Mouse (Mus musculus) myocyte (in vitro differentiated cells): ENCODE measurements around the gene Itgb5. TPM values are rescaled to one million over a fixed set of nuclear protein-coding genes. Genes with fewer than 3 reads are reported as not detected.

ENCODE experiments used
- H3K27me3 ChIP-seq: one replicate; pipeline ENCODE4 v1.6.1; 2011; ENCODE audit not compliant: control insufficient read depth, insufficient read depth, insufficient read length
- H3K36me3 ChIP-seq: one replicate; pipeline ENCODE4 v1.6.1; 2011; ENCODE audit not compliant: control insufficient read depth, insufficient read depth
- H3K4me2 ChIP-seq: one replicate; pipeline ENCODE4 v1.6.1; 2011; ENCODE audit warnings: low read depth, control low read depth
- H3K4me3 ChIP-seq: one replicate; pipeline ENCODE4 v1.5.1; 2011; ENCODE audit warnings: mild to moderate bottlenecking, control low read depth, moderate library complexity
- H3K79me2 ChIP-seq: one replicate; pipeline ENCODE4 v1.6.1; 2011; ENCODE audit not compliant: control insufficient read depth, insufficient read depth
- H3ac ChIP-seq: one replicate; pipeline ENCODE4 v1.6.1; 2011; ENCODE audit not compliant: control insufficient read depth, insufficient read length
- CEBPB ChIP-seq: IDR thresholded peaks from 2 replicates; pipeline ENCODE4 v1.6.1; 2011; ENCODE audit warnings: mild to moderate bottlenecking, moderate library complexity; ENCODE audit not compliant: poor library complexity, insufficient read depth, severe bottlenecking
- E2F4 ChIP-seq: IDR thresholded peaks from one replicate; pipeline ENCODE4 v1.6.1; 2011; ENCODE audit warnings: mild to moderate bottlenecking, control low read depth, moderate library complexity; ENCODE audit not compliant: insufficient read depth
- MAX ChIP-seq: IDR thresholded peaks from one replicate; pipeline ENCODE4 v1.6.1; 2011; ENCODE audit warnings: low read depth, mild to moderate bottlenecking, control low read depth
- MYOD1 ChIP-seq, 3 experiments: IDR thresholded peaks; one replicate each; pipeline ENCODE4 v1.6.1; 2011; ENCODE audit warnings: control low read depth in 2 of 3, low read depth in 2 of 3, mild to moderate bottlenecking in 2 of 3, moderate library complexity in 1 of 3; ENCODE audit not compliant: insufficient read length in 2 of 3, control insufficient read depth in 1 of 3
- MYOG ChIP-seq, 3 experiments: IDR thresholded peaks; one replicate each; pipeline ENCODE4 v1.6.1; 2011; ENCODE audit warnings: control low read depth in 2 of 3, low read depth in 2 of 3, mild to moderate bottlenecking in 2 of 3; ENCODE audit not compliant: insufficient read length in 2 of 3, control insufficient read depth in 1 of 3, insufficient read depth in 1 of 3
- POLR2A ChIP-seq: IDR thresholded peaks from one replicate; pipeline ENCODE4 v1.6.1; 2011; ENCODE audit warnings: low read depth, mild to moderate bottlenecking, control low read depth, moderate library complexity; ENCODE audit not compliant: insufficient read length
- POLR2AphosphoS2 ChIP-seq: IDR thresholded peaks from one replicate; pipeline ENCODE4 v1.6.1; 2011; ENCODE audit warnings: low read depth, control low read depth; ENCODE audit not compliant: insufficient read length
- REST ChIP-seq: IDR thresholded peaks from one replicate; pipeline ENCODE4 v1.6.1; 2011; ENCODE audit warnings: mild to moderate bottlenecking, control low read depth, moderate library complexity; ENCODE audit not compliant: insufficient read depth, insufficient read length
- SRF ChIP-seq: IDR thresholded peaks from one replicate; pipeline ENCODE4 v1.6.1; 2011; ENCODE audit warnings: low read depth; ENCODE audit not compliant: control insufficient read depth, insufficient read length
- TCF12 ChIP-seq: IDR thresholded peaks from one replicate; pipeline ENCODE4 v1.6.1; 2011; ENCODE audit warnings: mild to moderate bottlenecking, control low read depth; ENCODE audit not compliant: poor library complexity, insufficient read depth, severe bottlenecking
- TCF3 ChIP-seq: IDR thresholded peaks from one replicate; pipeline ENCODE4 v1.6.1; 2011; ENCODE audit warnings: low read depth, control low read depth; ENCODE audit not compliant: insufficient read length
- USF1 ChIP-seq: IDR thresholded peaks from one replicate; pipeline ENCODE4 v1.6.1; 2011; ENCODE audit warnings: low read depth, mild to moderate bottlenecking, control low read depth, moderate library complexity
- polyA plus RNA-seq: library from polyadenylated mRNA; unstranded; fragments of >200 nt; fragmentation: generic; extraction: Trizol; gene quantifications from one replicate; pipeline ENCODE4 v1.2.1, GENCODE M21; 2012; ENCODE audit warnings: missing spikeins

The Itgb5 gene
- 114 TPM for polyA plus RNA-seq

- no peaks in the 10 kb centered on the region for H3K36me3 ChIP-seq
- TF ChIP-seq REST (no peak), POLR2A (peak; percentile 62), CEBPB (peak; percentile 81), MYOD1 (IDR thresholded peaks at IDR 0.05; ENCODE audit: control insufficient read depth in 1 of 3, insufficient read length in 2 of 3, low read depth in 2 of 3) (peak in 1 of 3 experiments; percentile 5), MAX (peak; percentile 15), MYOG (IDR thresholded peaks at IDR 0.05; ENCODE audit: control insufficient read depth in 1 of 3, insufficient read depth in 1 of 3, insufficient read length in 2 of 3, low read depth in 2 of 3) (no peak)
- H3K4me3 ChIP-seq, result peak within 1 kb of the TSS; percentile 57
- H3K27me3 ChIP-seq, result no peaks in the 10 kb centered on the region
- H3ac ChIP-seq, result peak within 1 kb of the TSS; percentile 42
- H3K79me2 ChIP-seq, result peaks cover 38% of the 10 kb centered on the region
- H3K4me2 ChIP-seq, result peak within 1 kb of the TSS; percentile 79
Measured at GRCm38 (mm10) chr16:33829301-33829831, at the start of gene Itgb5. TSS of gene Itgb5 (plus strand) at chr16:33829665.

GRCm38 (mm10) chr16:33781789-33782728 is 47.4 kb upstream of the Itgb5 start:
- Histone ChIP-seq H3K4me3 (no peak overlapping the region), H3ac (no peak overlapping the region), H3K36me3 (no peaks in the 10 kb centered on the region), H3K79me2 (no peaks in the 10 kb centered on the region), H3K4me2 (peak overlapping the region; percentile 30), H3K27me3 (no peaks in the 10 kb centered on the region)
- TF ChIP-seq USF1 (no peak), MYOG (IDR thresholded peaks at IDR 0.05; ENCODE audit: control insufficient read depth in 1 of 3, insufficient read depth in 1 of 3, insufficient read length in 2 of 3, low read depth in 2 of 3) (peak in 1 of 3 experiments; percentile 74), MYOD1 (IDR thresholded peaks at IDR 0.05; ENCODE audit: control insufficient read depth in 1 of 3, insufficient read length in 2 of 3, low read depth in 2 of 3) (peak in 2 of 3 experiments; percentile 39 to 62), TCF12 (peak; percentile 56)

GRCm38 (mm10) chr16:33782729-33783091 is 46.8 kb upstream of the Itgb5 start:
- no peak overlapping the region for H3ac ChIP-seq
- no peaks in the 10 kb centered on the region for H3K36me3 ChIP-seq
- no peaks in the 10 kb centered on the region for H3K27me3 ChIP-seq
- H3K4me2 ChIP-seq, result peak overlapping the region; percentile 30
- no peak for TF ChIP-seq POLR2A
- TF ChIP-seq SRF, result no peak
- TF ChIP-seq USF1, result no peak
- no peak for TF ChIP-seq CEBPB
- H3K79me2 ChIP-seq, result no peaks in the 10 kb centered on the region
- no peak overlapping the region for H3K4me3 ChIP-seq

GRCm38 (mm10) chr16:33784547-33784946 is 44.9 kb upstream of the Itgb5 start:
- Histone ChIP-seq H3K27me3 (no peaks in the 10 kb centered on the region), H3K4me3 (no peak overlapping the region), H3K4me2 (no peak overlapping the region), H3K36me3 (no peaks in the 10 kb centered on the region), H3ac (no peak overlapping the region), H3K79me2 (no peaks in the 10 kb centered on the region)
- TF ChIP-seq MYOD1 (IDR thresholded peaks at IDR 0.05; ENCODE audit: control insufficient read depth in 1 of 3, insufficient read length in 2 of 3, low read depth in 2 of 3) (no peak), E2F4 (no peak), USF1 (no peak), MYOG (IDR thresholded peaks at IDR 0.05; ENCODE audit: control insufficient read depth in 1 of 3, insufficient read depth in 1 of 3, insufficient read length in 2 of 3, low read depth in 2 of 3) (no peak), TCF3 (no peak), POLR2A (no peak), MAX (no peak), CEBPB (no peak), REST (no peak), TCF12 (no peak), SRF (no peak), POLR2AphosphoS2 (no peak)

GRCm38 (mm10) chr16:33785092-33785704 is 44.3 kb upstream of the Itgb5 start:
- no peak overlapping the region for H3K4me3 ChIP-seq
- no peak overlapping the region for H3ac ChIP-seq
- TF ChIP-seq POLR2A (no peak), E2F4 (no peak), CEBPB (no peak), TCF3 (no peak), MYOD1 (IDR thresholded peaks at IDR 0.05; ENCODE audit: control insufficient read depth in 1 of 3, insufficient read length in 2 of 3, low read depth in 2 of 3) (no peak), TCF12 (no peak), SRF (no peak), USF1 (no peak), REST (no peak)
- H3K4me2 ChIP-seq, result no peak overlapping the region
- H3K27me3 ChIP-seq, result no peaks in the 10 kb centered on the region
- no peaks in the 10 kb centered on the region for H3K79me2 ChIP-seq
- H3K36me3 ChIP-seq, result no peaks in the 10 kb centered on the region
